Comparison of ENCODE assay signal across 8 mouse cellular contexts in genomic region chr16:20590680-20591038, GRCm38 (mm10). TPM values are rescaled to one million over a fixed set of nuclear protein-coding genes. Genes with fewer than 3 reads are reported as not detected.
DNase-seq lines count a peak whose midpoint lies in the region; ATAC-seq and TF ChIP-seq lines count a peak whose summit lies in the region.

No protein-coding gene starts in this region.

- peaks cover 8% of the 10 kb centered on the region for H3K9me3 ChIP-seq in G1E (replicated peaks)
- H3K9me3 ChIP-seq in hindbrain, embryonic 16.5 days (ENCODE audit: control insufficient read depth, low read length) = no peaks in the 10 kb centered on the region
- H3K9me3 ChIP-seq in midbrain, embryonic 10.5 days (replicated peaks) = no peaks in the 10 kb centered on the region

- no peak for TF ChIP-seq CTCF in gastrocnemius, adult 2 months (IDR thresholded peaks at IDR 0.05)
- TF ChIP-seq CTCF in G1E (IDR thresholded peaks at IDR 0.05; ENCODE audit: low read depth, low read length) = no peak

- peak overlapping the region; percentile 72 for H3K9ac ChIP-seq in hindbrain, embryonic 16.5 days (ENCODE audit: low read depth, low read length)

- 1% methylated on average over 17 of the region's 17 CpGs for WGBS in hindbrain, embryonic 16.5 days
- 2% methylated on average over 17 of the region's 17 CpGs for WGBS in midbrain, embryonic 10.5 days

- intact Hi-C loops in gastrocnemius, adult 2 months (cut with DNase I) = no loop called here

- ATAC-seq in G1E (ENCODE audit: extremely low read depth, insufficient number of reproducible peaks, low FRiP score, poor library complexity, severe bottlenecking) = no peak
- ATAC-seq in hindbrain, embryonic 16.5 days = no peak
- ATAC-seq in megakaryocyte progenitor cell, adult 5-6 weeks (replicated peaks; ENCODE audit: poor library complexity) = no peak

- H3K36me3 ChIP-seq in G1E (replicated peaks) = no peaks in the 10 kb centered on the region
- no peaks in the 10 kb centered on the region for H3K36me3 ChIP-seq in hindbrain, embryonic 16.5 days (ENCODE audit: control insufficient read depth, insufficient read depth, low read length)
- H3K36me3 ChIP-seq in midbrain, embryonic 10.5 days = no peaks in the 10 kb centered on the region

- H3K27ac ChIP-seq in gastrocnemius, adult 2 months = no peak overlapping the region
- H3K27ac ChIP-seq in hindbrain, embryonic 16.5 days (ENCODE audit: low read depth, low read length) = peak overlapping the region; percentile 40; the same call in 1 of the 2 replicates
- no peak overlapping the region for H3K27ac ChIP-seq in midbrain, embryonic 10.5 days (replicated peaks)

- H3K4me1 ChIP-seq in G1E (ENCODE audit: insufficient read depth, low read depth, low read length) = peaks cover 60% of the 10 kb centered on the region
- H3K4me1 ChIP-seq in hindbrain, embryonic 16.5 days (ENCODE audit: control insufficient read depth, insufficient read depth, low read depth, low read length) = peaks cover 15% of the 10 kb centered on the region
- peaks cover 24% of the 10 kb centered on the region for H3K4me1 ChIP-seq in midbrain, embryonic 10.5 days

- H3K4me3 ChIP-seq in gastrocnemius, adult 2 months = peak overlapping the region; percentile 64
- peak overlapping the region; percentile 71; the same call in 1 of the 2 replicates for H3K4me3 ChIP-seq in G1E (ENCODE audit: low read depth, low read length)
- peak overlapping the region; percentile 55 for H3K4me3 ChIP-seq in hindbrain, embryonic 16.5 days (ENCODE audit: low read length)
- peak overlapping the region; percentile 67 for H3K4me3 ChIP-seq in midbrain, embryonic 10.5 days

- peak overlapping the region; percentile 64 for H3K4me2 ChIP-seq in hindbrain, embryonic 16.5 days (ENCODE audit: low read length)

- DNase-seq in gastrocnemius, adult 2 months = no peak
- DNase-seq in gastrocnemius, postnatal 4 days (ENCODE audit: low spot score in 2 of 2) = no peak
- DNase-seq in G1E (ENCODE audit: low spot score) = no peak
- DNase-seq in midbrain, embryonic 10.5 days (ENCODE audit: low spot score) = peak; percentile 40
- DNase-seq in testis, postnatal 14 days (ENCODE audit: low spot score) = no peak
- DNase-seq in adrenal gland, adult 2 months = no peak

- H3K27me3 ChIP-seq in G1E (ENCODE audit: insufficient read depth, low read length) = peaks cover 40% of the 10 kb centered on the region
- peaks cover 9% of the 10 kb centered on the region for H3K27me3 ChIP-seq in hindbrain, embryonic 16.5 days (replicated peaks; ENCODE audit: control insufficient read depth, insufficient read depth, low read length)
- H3K27me3 ChIP-seq in midbrain, embryonic 10.5 days (ENCODE audit: low read depth, poor library complexity, severe bottlenecking) = peaks cover 76% of the 10 kb centered on the region

RNA-seq across cellular contexts. Expression of gene Vwa5b2, which starts 1.4 kb away (rescaled TPM):
- under 1 TPM; 0.08 to 0.20 TPM for total RNA-seq in gastrocnemius, adult 2 months (2021)
- total RNA-seq in gastrocnemius, postnatal 4 days (2021) = under 1 TPM; 0.05 to 0.66 TPM
- total RNA-seq in G1E (2014; fragmentation: Nextera tagmentation) (not detected in 2 replicates), G1E (2017) (0.29 TPM in 1 of 2 replicates, not detected in the other)
- polyA plus RNA-seq in G1E (2012) = 0.02 and 0.07 TPM in 2 replicates
- polyA plus RNA-seq in hindbrain, embryonic 16.5 days (2015; fragmentation: Nextera tagmentation; extraction: Ambion mirVana) = 31.9 and 36.8 TPM in 2 replicates
- polyA plus RNA-seq in midbrain, embryonic 10.5 days (2016; fragmentation: Nextera tagmentation; extraction: Ambion mirVana) = 1.7 and 4.5 TPM in 2 replicates
- total RNA-seq in megakaryocyte progenitor cell, adult 5-6 weeks (2015) = not detected in 2 replicates
- not detected in 2 replicates for total RNA-seq in megakaryocyte progenitor cell, adult 5-6 weeks (2017)
- total RNA-seq in adrenal gland, adult 2 months (2021) = 1 to 10 TPM; 1.3 to 1.4 TPM
- polyA plus RNA-seq in adrenal gland, adult 2 months (2012; rRNA removed) = 3.7 and 5.9 TPM in 2 replicates

RNA-seq across cellular contexts. Expression of gene Eef1akmt4, which starts 20.7 kb away (rescaled TPM):
- 1 to 10 TPM; 3.4 to 6.3 TPM for total RNA-seq in gastrocnemius, adult 2 months (2021)
- total RNA-seq in gastrocnemius, postnatal 4 days (2021) = 1 to 10 TPM; 8.2 to 8.8 TPM
- 16.4 and 22.1 TPM in 2 replicates for total RNA-seq in G1E (2014; fragmentation: Nextera tagmentation)
- total RNA-seq in G1E (2017) = 9.8 and 11.5 TPM in 2 replicates
- 6.0 and 8.7 TPM in 2 replicates for polyA plus RNA-seq in G1E (2012)
- polyA plus RNA-seq in hindbrain, embryonic 16.5 days (2015; fragmentation: Nextera tagmentation; extraction: Ambion mirVana) = 8.5 and 10.9 TPM in 2 replicates
- polyA plus RNA-seq in midbrain, embryonic 10.5 days (2016; fragmentation: Nextera tagmentation; extraction: Ambion mirVana) = 36.0 and 42.1 TPM in 2 replicates
- total RNA-seq in megakaryocyte progenitor cell, adult 5-6 weeks (2015) = 38.4 and 46.5 TPM in 2 replicates
- 6.4 and 8.0 TPM in 2 replicates for total RNA-seq in megakaryocyte progenitor cell, adult 5-6 weeks (2017)
- total RNA-seq in adrenal gland, adult 2 months (2021) = 1 to 10 TPM; 9.2 to 9.5 TPM
- 9.2 and 10.4 TPM in 2 replicates for polyA plus RNA-seq in adrenal gland, adult 2 months (2012; rRNA removed)

RNA-seq across cellular contexts. Expression of gene Gm49333, which starts 20.8 kb away (rescaled TPM):
- not detected for total RNA-seq in gastrocnemius, adult 2 months (2021)
- not detected for total RNA-seq in gastrocnemius, postnatal 4 days (2021)
- total RNA-seq in G1E (2014; fragmentation: Nextera tagmentation) = not detected in 2 replicates
- total RNA-seq in G1E (2017) = not detected in 2 replicates
- polyA plus RNA-seq in G1E (2012) = not detected in 2 replicates
- polyA plus RNA-seq in hindbrain, embryonic 16.5 days (2015; fragmentation: Nextera tagmentation; extraction: Ambion mirVana) = not detected in 2 replicates
- polyA plus RNA-seq in midbrain, embryonic 10.5 days (2016; fragmentation: Nextera tagmentation; extraction: Ambion mirVana) = not detected in 2 replicates
- not detected in 2 replicates for total RNA-seq in megakaryocyte progenitor cell, adult 5-6 weeks (2015)
- total RNA-seq in megakaryocyte progenitor cell, adult 5-6 weeks (2017) = not detected in 2 replicates
- not detected for total RNA-seq in adrenal gland, adult 2 months (2021)
- not detected in 2 replicates for polyA plus RNA-seq in adrenal gland, adult 2 months (2012; rRNA removed)

RNA-seq across cellular contexts. Expression of gene Alg3, which starts 20.9 kb away (rescaled TPM):
- 10 to 100 TPM; 13.4 to 14.6 TPM for total RNA-seq in gastrocnemius, adult 2 months (2021)
- total RNA-seq in gastrocnemius, postnatal 4 days (2021) = 10 to 100 TPM in 1 of 2 experiments, 1 to 10 TPM in 1; 8.7 to 11.0 TPM
- total RNA-seq in G1E (2014; fragmentation: Nextera tagmentation) (36.3 and 45.6 TPM in 2 replicates), G1E (2017) (9.9 and 12.0 TPM in 2 replicates)
- polyA plus RNA-seq in G1E (2012) = 5.5 and 12.8 TPM in 2 replicates
- 43.9 and 44.7 TPM in 2 replicates for polyA plus RNA-seq in hindbrain, embryonic 16.5 days (2015; fragmentation: Nextera tagmentation; extraction: Ambion mirVana)
- 59.4 and 61.1 TPM in 2 replicates for polyA plus RNA-seq in midbrain, embryonic 10.5 days (2016; fragmentation: Nextera tagmentation; extraction: Ambion mirVana)
- 33.2 and 38.5 TPM in 2 replicates for total RNA-seq in megakaryocyte progenitor cell, adult 5-6 weeks (2015)
- 20.4 and 21.4 TPM in 2 replicates for total RNA-seq in megakaryocyte progenitor cell, adult 5-6 weeks (2017)
- 10 to 100 TPM; 28.9 to 37.1 TPM for total RNA-seq in adrenal gland, adult 2 months (2021)
- polyA plus RNA-seq in adrenal gland, adult 2 months (2012; rRNA removed) = 32.3 and 47.0 TPM in 2 replicates

RNA-seq across cellular contexts. Expression of gene Camk2n2, which starts 30.4 kb away (rescaled TPM):
- total RNA-seq in gastrocnemius, adult 2 months (2021) = 1 to 10 TPM; 1.1 to 1.3 TPM
- 1 to 10 TPM; 2.1 to 2.3 TPM for total RNA-seq in gastrocnemius, postnatal 4 days (2021)
- not detected in 2 replicates for total RNA-seq in G1E (2014; fragmentation: Nextera tagmentation)
- 0.22 and 0.58 TPM in 2 replicates for total RNA-seq in G1E (2017)
- polyA plus RNA-seq in G1E (2012) = 1.1 and 1.2 TPM in 2 replicates
- polyA plus RNA-seq in hindbrain, embryonic 16.5 days (2015; fragmentation: Nextera tagmentation; extraction: Ambion mirVana) = 43.1 and 44.2 TPM in 2 replicates
- 3.1 and 3.3 TPM in 2 replicates for polyA plus RNA-seq in midbrain, embryonic 10.5 days (2016; fragmentation: Nextera tagmentation; extraction: Ambion mirVana)
- 0.42 and 0.59 TPM in 2 replicates for total RNA-seq in megakaryocyte progenitor cell, adult 5-6 weeks (2015)
- total RNA-seq in megakaryocyte progenitor cell, adult 5-6 weeks (2017) = 0.10 and 0.96 TPM in 2 replicates
- total RNA-seq in adrenal gland, adult 2 months (2021) = 10 to 100 TPM; 36.8 to 56.4 TPM
- polyA plus RNA-seq in adrenal gland, adult 2 months (2012; rRNA removed) = 33.3 and 42.3 TPM in 2 replicates
